8 mouse cellular contexts compared by ENCODE assay signal in the genomic region with DNA sequence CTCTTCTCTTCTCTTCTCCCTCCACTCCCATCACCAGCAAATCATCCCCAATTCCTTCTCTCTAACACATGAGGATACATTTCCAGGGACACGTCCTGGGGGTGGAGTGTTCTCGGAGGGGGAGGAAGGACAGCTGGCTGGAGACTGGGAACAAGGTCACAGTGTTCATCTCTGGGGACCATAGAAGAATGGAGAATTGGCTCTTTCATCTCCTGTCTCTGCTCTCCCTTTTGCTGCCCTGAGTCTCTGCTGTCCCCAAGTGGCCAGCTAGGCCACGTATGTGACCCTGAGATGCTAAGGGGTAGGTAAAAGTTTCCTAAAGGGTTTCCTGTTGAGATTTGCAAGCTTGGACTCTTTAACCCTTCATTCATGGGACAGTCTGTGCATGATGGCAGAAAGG.
DNase-seq lines count a peak whose midpoint lies in the region; ATAC-seq lines count a peak whose summit lies in the region.

No protein-coding gene starts in this region.

- WGBS in heart, embryonic 12.5 days, result 2% methylated on average over 3 of the region's 3 CpGs

- peak; percentile 69 for ATAC-seq in heart, embryonic 12.5 days (ENCODE audit: insufficient number of reproducible peaks, low FRiP score)

- no peaks in the 10 kb centered on the region for H3K27me3 ChIP-seq in heart, embryonic 12.5 days (replicated peaks)

- H3K27ac ChIP-seq in heart, embryonic 12.5 days (ENCODE audit: poor library complexity, severe bottlenecking), result peak overlapping the region; percentile 34; the same call in 1 of the 2 replicates

- no peak overlapping the region for H3K4me3 ChIP-seq in heart, embryonic 12.5 days

- no peak overlapping the region for H3K9ac ChIP-seq in heart, embryonic 12.5 days

- H3K9me3 ChIP-seq in heart, embryonic 12.5 days (replicated peaks), result no peaks in the 10 kb centered on the region

- peak; percentile 79 to 86 for DNase-seq in adrenal gland, adult (ENCODE audit: inconsistent age in 2 of 2, low spot score in 1 of 2)
- DNase-seq in adrenal gland, postnatal 4 days (ENCODE audit: low spot score in 2 of 2), result no peak
- peak; percentile 39 for DNase-seq in ovary, postnatal 36 days (ENCODE audit: low spot score)
- no peak for DNase-seq in ovary, postnatal 14 days (ENCODE audit: low spot score)
- peak; percentile 57 to 68 for DNase-seq in layer of hippocampus, adult 8-10 months (ENCODE audit: low spot score in 2 of 2)
- DNase-seq in testis, postnatal 14 days (ENCODE audit: low spot score), result peak; percentile 61
- DNase-seq in cerebellum, adult 11 months, result no peak

- no peak overlapping the region for H3K4me2 ChIP-seq in heart, embryonic 12.5 days

- no peaks in the 10 kb centered on the region for H3K36me3 ChIP-seq in heart, embryonic 12.5 days

- H3K4me1 ChIP-seq in heart, embryonic 12.5 days (replicated peaks), result peaks cover 53% of the 10 kb centered on the region

Comparison
In these comparisons a context has a peak if more than half of its experiments do, and no peak if none do; other contexts are left out.
1. DNase-seq: peak in adrenal gland, adult (2 of 2), ovary, postnatal 36 days (single experiment), layer of hippocampus, adult 8-10 months (2 of 2) and testis, postnatal 14 days (single experiment); none in adrenal gland, postnatal 4 days (0 of 2), ovary, postnatal 14 days (single experiment) and cerebellum, adult 11 months (single experiment).